Mouse (Mus musculus): ENCODE results near the gene Tenm2. TPM values are rescaled to one million over a fixed set of nuclear protein-coding genes. Genes with fewer than 3 reads are reported as not detected.

The Tenm2 gene
- polyA plus RNA-seq, 1 experiment from 2014 or later, result 3.2 TPM

GRCm38 (mm10) chr11:36428947-36429346 is 806.8 kb downstream of the Tenm2 start:
- 91% methylated on average over 5 of the region's 5 CpGs for WGBS
- Histone ChIP-seq H3K4me2 (ENCODE audit: low read depth) (no peak overlapping the region), H3K9ac (ENCODE audit: low read length) (no peak overlapping the region), H3K4me1 (ENCODE audit: control insufficient read depth, insufficient read depth, low read length) (no peaks in the 10 kb centered on the region), H3K27me3 (ENCODE audit: control insufficient read depth, insufficient read depth, low read length) (no peaks in the 10 kb centered on the region), H3K4me3 (ENCODE audit: low read depth, low read length) (no peak overlapping the region), H3K27ac (ENCODE audit: low read depth, low read length) (no peak overlapping the region), H3K9me3 (ENCODE audit: control insufficient read depth, low read length) (no peaks in the 10 kb centered on the region), H3K36me3 (ENCODE audit: control insufficient read depth, insufficient read depth, low read length) (no peaks in the 10 kb centered on the region)
- no peak for DNase-seq (ENCODE audit: low spot score)
- no peak for ATAC-seq (ENCODE audit: insufficient read depth, low FRiP score, low TSS enrichment)

DNA sequence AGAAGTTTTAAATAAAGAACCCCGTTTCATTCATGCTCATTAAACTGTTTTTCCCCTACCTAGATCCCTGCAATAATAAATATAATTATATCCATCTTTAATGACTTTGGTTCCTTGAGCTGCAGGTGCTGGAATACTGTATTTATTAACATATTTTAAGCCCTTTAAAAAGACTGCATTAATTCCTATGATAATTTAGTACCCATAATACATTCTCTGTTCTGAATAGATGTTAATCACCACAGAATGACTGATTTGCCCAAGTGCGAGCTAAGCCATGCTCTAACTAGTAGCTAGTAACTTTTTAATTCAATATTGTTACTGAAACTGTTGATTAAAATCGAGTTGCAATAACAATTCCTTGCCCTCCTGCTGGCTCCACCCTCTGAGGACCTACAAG is 810.8 kb downstream of the Tenm2 start:
- ATAC-seq (ENCODE audit: insufficient read depth, low FRiP score, low TSS enrichment) (no peak), DNase-seq (ENCODE audit: low spot score) (no peak)
- 80% methylated on average over 3 of the region's 3 CpGs for WGBS
- Histone ChIP-seq H3K4me1 (ENCODE audit: control insufficient read depth, insufficient read depth, low read length) (no peaks in the 10 kb centered on the region), H3K4me2 (ENCODE audit: low read depth) (no peak overlapping the region), H3K9ac (ENCODE audit: low read length) (no peak overlapping the region), H3K36me3 (ENCODE audit: control insufficient read depth, insufficient read depth, low read length) (no peaks in the 10 kb centered on the region), H3K4me3 (ENCODE audit: low read depth, low read length) (no peak overlapping the region), H3K9me3 (ENCODE audit: control insufficient read depth, low read length) (no peaks in the 10 kb centered on the region), H3K27me3 (ENCODE audit: control insufficient read depth, insufficient read depth, low read length) (no peaks in the 10 kb centered on the region), H3K27ac (ENCODE audit: low read depth, low read length) (no peak overlapping the region)

DNA sequence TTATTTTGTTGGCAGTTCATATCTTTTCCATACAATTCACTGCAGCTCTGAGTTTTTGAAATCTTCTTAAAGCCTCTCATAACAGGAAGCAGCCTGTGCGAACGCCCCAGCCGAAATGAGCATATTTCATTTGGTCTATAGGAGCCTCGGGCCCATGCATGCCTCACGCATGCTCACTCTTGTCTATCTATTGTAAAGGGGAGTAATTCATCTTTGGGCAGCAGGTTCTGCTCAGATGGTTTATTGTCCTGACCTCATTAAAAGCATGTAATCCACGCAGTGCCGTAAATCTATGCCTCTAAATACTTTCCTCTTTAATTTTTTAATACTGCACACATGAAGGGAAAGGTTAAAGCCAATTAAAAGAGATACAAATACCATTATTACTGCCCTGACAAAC is 815.7 kb downstream of the Tenm2 start:
- no peak for DNase-seq (ENCODE audit: low spot score)
- no peak overlapping the region for H3K27ac ChIP-seq (ENCODE audit: low read depth, low read length)
- no peaks in the 10 kb centered on the region for H3K4me1 ChIP-seq (ENCODE audit: control insufficient read depth, insufficient read depth, low read length)
- WGBS, result 53% methylated on average over 7 of the region's 7 CpGs
- H3K9ac ChIP-seq (ENCODE audit: low read length), result no peak overlapping the region
- no peaks in the 10 kb centered on the region for H3K9me3 ChIP-seq (ENCODE audit: control insufficient read depth, low read length)
- H3K27me3 ChIP-seq (ENCODE audit: control insufficient read depth, insufficient read depth, low read length), result no peaks in the 10 kb centered on the region
- no peak for ATAC-seq (ENCODE audit: insufficient read depth, low FRiP score, low TSS enrichment)
- no peak overlapping the region for H3K4me3 ChIP-seq (ENCODE audit: low read depth, low read length)
- no peaks in the 10 kb centered on the region for H3K36me3 ChIP-seq (ENCODE audit: control insufficient read depth, insufficient read depth, low read length)
- H3K4me2 ChIP-seq (ENCODE audit: low read depth), result no peak overlapping the region

DNA sequence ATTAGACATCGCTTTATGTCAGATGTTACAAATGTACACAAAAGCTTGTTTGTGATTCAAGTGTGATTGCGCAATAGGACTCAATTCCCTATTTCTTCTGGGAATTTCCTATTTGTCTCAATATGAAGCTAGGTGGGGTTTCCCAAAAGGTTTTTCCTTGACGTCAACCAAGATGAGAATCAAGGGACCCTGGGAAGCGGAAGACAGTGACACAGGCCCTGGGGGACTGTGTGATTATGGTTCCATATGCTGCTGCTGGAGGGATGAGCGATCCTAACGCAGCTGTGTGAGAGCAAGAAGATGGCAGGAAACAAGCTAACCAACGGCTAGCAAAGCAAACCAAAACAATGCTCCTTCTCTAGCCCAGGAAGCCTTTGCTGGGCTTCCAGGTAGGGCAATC is 820.5 kb downstream of the Tenm2 start:
- H3K36me3 ChIP-seq (ENCODE audit: control insufficient read depth, insufficient read depth, low read length), result no peaks in the 10 kb centered on the region
- 71% methylated on average over 7 of the region's 7 CpGs for WGBS

DNA sequence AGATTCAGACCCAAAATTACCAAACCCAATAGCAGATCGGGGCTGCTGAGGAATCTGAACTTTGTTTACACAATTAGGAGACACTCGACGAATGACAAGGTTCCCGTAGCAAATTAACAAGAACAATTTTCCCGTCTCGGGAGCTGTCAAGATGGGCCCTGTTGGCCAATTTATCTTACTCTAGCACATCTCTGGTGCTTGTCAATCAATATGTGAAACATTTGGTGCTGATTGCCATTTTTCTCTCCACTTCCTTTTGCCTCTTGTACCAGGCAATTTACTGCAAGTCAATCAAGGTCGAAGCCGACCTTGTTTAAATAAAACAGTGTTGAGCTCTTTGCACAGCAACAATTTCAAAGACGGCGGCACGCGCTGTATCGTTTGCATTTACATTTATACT is 824.9 kb downstream of the Tenm2 start:
- no peaks in the 10 kb centered on the region for H3K9me3 ChIP-seq (ENCODE audit: control insufficient read depth, low read length)
- H3K4me3 ChIP-seq (ENCODE audit: low read depth, low read length), result no peak overlapping the region
- no peak overlapping the region for H3K9ac ChIP-seq (ENCODE audit: low read length)
- DNase-seq (ENCODE audit: low spot score) (no peak), ATAC-seq (ENCODE audit: insufficient read depth, low FRiP score, low TSS enrichment) (no peak)
- H3K4me1 ChIP-seq (ENCODE audit: control insufficient read depth, insufficient read depth, low read length), result no peaks in the 10 kb centered on the region
- WGBS, result 79% methylated on average over 13 of the region's 13 CpGs
- H3K36me3 ChIP-seq (ENCODE audit: control insufficient read depth, insufficient read depth, low read length), result no peaks in the 10 kb centered on the region
- H3K27me3 ChIP-seq (ENCODE audit: control insufficient read depth, insufficient read depth, low read length), result no peaks in the 10 kb centered on the region
- H3K27ac ChIP-seq (ENCODE audit: low read depth, low read length), result no peak overlapping the region
- no peak overlapping the region for H3K4me2 ChIP-seq (ENCODE audit: low read depth)

More for the DNA sequence above, 820.5 kb downstream of the Tenm2 start:
- no peak overlapping the region for H3K9ac ChIP-seq (ENCODE audit: low read length)
- no peaks in the 10 kb centered on the region for H3K27me3 ChIP-seq (ENCODE audit: control insufficient read depth, insufficient read depth, low read length)
- no peaks in the 10 kb centered on the region for H3K9me3 ChIP-seq (ENCODE audit: control insufficient read depth, low read length)
- DNase-seq (ENCODE audit: low spot score), result no peak
- H3K4me1 ChIP-seq (ENCODE audit: control insufficient read depth, insufficient read depth, low read length), result no peaks in the 10 kb centered on the region
- ATAC-seq (ENCODE audit: insufficient read depth, low FRiP score, low TSS enrichment), result no peak
- H3K27ac ChIP-seq (ENCODE audit: low read depth, low read length), result no peak overlapping the region
- no peak overlapping the region for H3K4me2 ChIP-seq (ENCODE audit: low read depth)
- H3K4me3 ChIP-seq (ENCODE audit: low read depth, low read length), result no peak overlapping the region

DNA sequence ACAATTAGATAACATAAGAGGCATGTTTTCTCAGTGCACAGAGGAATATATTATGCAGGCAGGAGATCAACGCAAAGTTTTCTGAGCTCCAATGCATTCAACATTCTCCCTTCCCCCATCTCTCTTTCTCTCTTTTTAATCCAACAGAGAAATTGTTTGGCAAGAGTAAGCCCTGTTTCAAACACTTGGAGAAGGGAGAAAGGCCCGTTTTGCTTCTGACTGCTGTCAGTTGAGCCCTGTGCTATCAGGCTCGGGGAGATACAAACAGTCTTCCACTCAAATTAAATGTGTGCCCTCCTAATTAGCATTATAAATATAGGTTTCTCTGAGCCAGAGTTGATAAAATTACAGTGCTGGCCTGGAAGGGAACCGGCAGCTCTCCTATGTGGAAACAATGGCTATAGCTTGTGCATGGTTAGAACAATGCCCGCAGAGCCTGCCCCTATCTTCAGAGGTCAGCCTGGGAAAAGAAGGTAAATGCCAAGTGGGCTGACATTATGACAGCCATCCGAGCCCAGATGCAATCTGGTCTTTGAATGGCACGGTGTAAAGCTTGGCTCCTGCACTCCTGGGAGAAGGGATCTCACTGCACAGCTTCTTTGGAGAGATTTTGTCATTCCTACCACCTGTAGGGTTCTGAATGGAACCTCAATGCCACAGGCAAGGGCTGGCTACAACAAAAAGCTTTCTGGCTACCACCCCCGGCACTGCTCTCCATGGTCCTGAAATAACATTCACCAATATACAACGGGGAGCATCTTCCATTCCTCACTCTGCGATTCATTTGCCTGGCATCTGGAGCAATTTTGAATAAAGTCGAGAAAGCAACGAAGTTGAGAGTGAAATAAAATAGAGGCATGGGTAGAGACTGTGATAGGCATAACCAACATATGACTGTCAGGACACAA is 839.7 kb downstream of the Tenm2 start:
- H3K9me3 ChIP-seq (ENCODE audit: control insufficient read depth, low read length), result no peaks in the 10 kb centered on the region
- no peak overlapping the region for H3K27ac ChIP-seq (ENCODE audit: low read depth, low read length)
- H3K4me3 ChIP-seq (ENCODE audit: low read depth, low read length), result no peak overlapping the region
- no peaks in the 10 kb centered on the region for H3K27me3 ChIP-seq (ENCODE audit: control insufficient read depth, insufficient read depth, low read length)
- ATAC-seq (ENCODE audit: insufficient read depth, low FRiP score, low TSS enrichment) (no peak), DNase-seq (ENCODE audit: low spot score) (peak; percentile 43)
- no peaks in the 10 kb centered on the region for H3K4me1 ChIP-seq (ENCODE audit: control insufficient read depth, insufficient read depth, low read length)
- no peaks in the 10 kb centered on the region for H3K36me3 ChIP-seq (ENCODE audit: control insufficient read depth, insufficient read depth, low read length)
- no peak overlapping the region for H3K9ac ChIP-seq (ENCODE audit: low read length)
- 52% methylated on average over 12 of the region's 12 CpGs for WGBS
- no peak overlapping the region for H3K4me2 ChIP-seq (ENCODE audit: low read depth)

GRCm38 (mm10) chr11:36384696-36385095 is 851.1 kb downstream of the Tenm2 start:
- no peak overlapping the region for H3K4me2 ChIP-seq (ENCODE audit: low read depth)
- H3K27me3 ChIP-seq (ENCODE audit: control insufficient read depth, insufficient read depth, low read length), result no peaks in the 10 kb centered on the region
- no peak overlapping the region for H3K27ac ChIP-seq (ENCODE audit: low read depth, low read length)
- no peak overlapping the region for H3K4me3 ChIP-seq (ENCODE audit: low read depth, low read length)
- no peak overlapping the region for H3K9ac ChIP-seq (ENCODE audit: low read length)
- no peaks in the 10 kb centered on the region for H3K4me1 ChIP-seq (ENCODE audit: control insufficient read depth, insufficient read depth, low read length)
- DNase-seq (ENCODE audit: low spot score), result no peak
- WGBS, result 89% methylated on average over 5 of the region's 5 CpGs
- ATAC-seq (ENCODE audit: insufficient read depth, low FRiP score, low TSS enrichment), result no peak
- H3K9me3 ChIP-seq (ENCODE audit: control insufficient read depth, low read length), result no peaks in the 10 kb centered on the region
- H3K36me3 ChIP-seq (ENCODE audit: control insufficient read depth, insufficient read depth, low read length), result no peaks in the 10 kb centered on the region

DNA sequence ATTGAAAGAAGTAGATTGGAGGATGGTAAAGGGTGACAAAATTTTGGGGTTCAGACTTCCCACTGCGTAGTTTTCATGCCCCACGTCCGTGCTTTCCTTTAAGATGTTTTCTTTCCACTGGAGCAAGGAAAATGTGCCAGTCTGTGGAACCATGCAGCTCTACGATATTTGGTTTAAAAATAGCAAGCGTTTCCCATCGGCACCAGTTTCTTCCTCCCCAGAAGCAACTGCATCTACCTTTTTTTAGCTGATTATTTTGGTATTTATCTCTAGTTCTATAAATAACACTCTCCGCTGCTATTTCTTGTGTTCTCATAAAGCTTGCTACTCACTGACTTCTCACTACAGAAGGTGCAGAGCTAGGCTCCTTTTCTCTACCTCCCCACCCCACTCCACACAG is 864.0 kb downstream of the Tenm2 start:
- H3K4me2 ChIP-seq (ENCODE audit: low read depth), result no peak overlapping the region

GRCm38 (mm10) chr11:36365067-36365466 is 870.7 kb downstream of the Tenm2 start:
- Histone ChIP-seq H3K9ac (ENCODE audit: low read length) (no peak overlapping the region), H3K4me2 (ENCODE audit: low read depth) (no peak overlapping the region), H3K27me3 (ENCODE audit: control insufficient read depth, insufficient read depth, low read length) (no peaks in the 10 kb centered on the region), H3K27ac (ENCODE audit: low read depth, low read length) (no peak overlapping the region), H3K9me3 (ENCODE audit: control insufficient read depth, low read length) (no peaks in the 10 kb centered on the region), H3K36me3 (ENCODE audit: control insufficient read depth, insufficient read depth, low read length) (no peaks in the 10 kb centered on the region), H3K4me1 (ENCODE audit: control insufficient read depth, insufficient read depth, low read length) (no peaks in the 10 kb centered on the region), H3K4me3 (ENCODE audit: low read depth, low read length) (no peak overlapping the region)
- DNase-seq (ENCODE audit: low spot score) (no peak), ATAC-seq (ENCODE audit: insufficient read depth, low FRiP score, low TSS enrichment) (no peak)
- WGBS, result 92% methylated on average over 5 of the region's 5 CpGs

More for the DNA sequence above, 864.0 kb downstream of the Tenm2 start:
- WGBS, result 84% methylated on average over 7 of the region's 7 CpGs
- no peaks in the 10 kb centered on the region for H3K27me3 ChIP-seq (ENCODE audit: control insufficient read depth, insufficient read depth, low read length)
- DNase-seq (ENCODE audit: low spot score) (no peak), ATAC-seq (ENCODE audit: insufficient read depth, low FRiP score, low TSS enrichment) (no peak)
- H3K4me3 ChIP-seq (ENCODE audit: low read depth, low read length), result no peak overlapping the region
- no peak overlapping the region for H3K9ac ChIP-seq (ENCODE audit: low read length)
- H3K4me1 ChIP-seq (ENCODE audit: control insufficient read depth, insufficient read depth, low read length), result no peaks in the 10 kb centered on the region
- H3K27ac ChIP-seq (ENCODE audit: low read depth, low read length), result no peak overlapping the region
- H3K36me3 ChIP-seq (ENCODE audit: control insufficient read depth, insufficient read depth, low read length), result no peaks in the 10 kb centered on the region
- H3K9me3 ChIP-seq (ENCODE audit: control insufficient read depth, low read length), result no peaks in the 10 kb centered on the region
